Mouse (Mus musculus): ENCODE data around the gene N6amt1.

The N6amt1 gene

GRCm38 (mm10) chr16:87354075-87354583 is at the start of gene N6amt1:
TSS of gene N6amt1 (plus strand) at chr16:87354185.
- peak; percentile 92 to 95 for DNase-seq (ENCODE audit: low read depth in 2 of 2, low spot score in 2 of 2)

- no peak for DNase-seq (ENCODE audit: low read depth in 2 of 2, low spot score in 2 of 2)
These were observed 48.6 kb upstream of the N6amt1 start for GRCm38 (mm10) chr16:87305251-87306011.

- DNase-seq (ENCODE audit: low read depth in 2 of 2, low spot score in 2 of 2) = no peak
These were observed 46.8 kb upstream of the N6amt1 start for GRCm38 (mm10) chr16:87307109-87307735.

GRCm38 (mm10) chr16:87310659-87311058 is 43.3 kb upstream of the N6amt1 start:
- DNase-seq (ENCODE audit: low read depth in 2 of 2, low spot score in 2 of 2) = no peak

- DNase-seq (ENCODE audit: low read depth in 2 of 2, low spot score in 2 of 2) = no peak
These were observed 35.7 kb upstream of the N6amt1 start for GRCm38 (mm10) chr16:87318200-87318811.

- no peak for DNase-seq (ENCODE audit: low read depth in 2 of 2, low spot score in 2 of 2)
These were observed 35.0 kb upstream of the N6amt1 start for GRCm38 (mm10) chr16:87318998-87319397.

- no peak for DNase-seq (ENCODE audit: low read depth in 2 of 2, low spot score in 2 of 2)
These were observed 34.3 kb upstream of the N6amt1 start for GRCm38 (mm10) chr16:87319541-87320251.

- no peak for DNase-seq (ENCODE audit: low read depth in 2 of 2, low spot score in 2 of 2)
These were observed 33.8 kb upstream of the N6amt1 start for GRCm38 (mm10) chr16:87320252-87320555.

GRCm38 (mm10) chr16:87324571-87324970 is 29.4 kb upstream of the N6amt1 start:
- DNase-seq (ENCODE audit: low read depth in 2 of 2, low spot score in 2 of 2) = peak; percentile 2 to 11

- DNase-seq (ENCODE audit: low read depth in 2 of 2, low spot score in 2 of 2) = no peak
These were observed 24.0 kb upstream of the N6amt1 start for GRCm38 (mm10) chr16:87329986-87330385.

- DNase-seq (ENCODE audit: low read depth in 2 of 2, low spot score in 2 of 2) = no peak
These were observed 19.2 kb upstream of the N6amt1 start for GRCm38 (mm10) chr16:87334756-87335155.

GRCm38 (mm10) chr16:87341043-87341572 is 12.9 kb upstream of the N6amt1 start:
- no peak for DNase-seq (ENCODE audit: low read depth in 2 of 2, low spot score in 2 of 2)

GRCm38 (mm10) chr16:87348133-87348532 is 5.9 kb upstream of the N6amt1 start:
- no peak for DNase-seq (ENCODE audit: low read depth in 2 of 2, low spot score in 2 of 2)

- no peak for DNase-seq (ENCODE audit: low read depth in 2 of 2, low spot score in 2 of 2)
These were observed 2.4 kb upstream of the N6amt1 start for GRCm38 (mm10) chr16:87351386-87352105.

GRCm38 (mm10) chr16:87353605-87354004 is 380 bp upstream of the N6amt1 start:
- DNase-seq (ENCODE audit: low read depth in 2 of 2, low spot score in 2 of 2) = no peak

- no peak for DNase-seq (ENCODE audit: low read depth in 2 of 2, low spot score in 2 of 2)
These were observed 763 bp downstream of the N6amt1 start for GRCm38 (mm10) chr16:87354748-87355147.

- DNase-seq (ENCODE audit: low read depth in 2 of 2, low spot score in 2 of 2) = no peak
These were observed 6.1 kb downstream of the N6amt1 start for GRCm38 (mm10) chr16:87360096-87360495.

- no peak for DNase-seq (ENCODE audit: low read depth in 2 of 2, low spot score in 2 of 2)
These were observed 10.2 kb downstream of the N6amt1 start for GRCm38 (mm10) chr16:87364231-87364630.

- no peak for DNase-seq (ENCODE audit: low read depth in 2 of 2, low spot score in 2 of 2)
These were observed 12.1 kb downstream of the N6amt1 start for GRCm38 (mm10) chr16:87366035-87366434.

GRCm38 (mm10) chr16:87366445-87366844 is 12.5 kb downstream of the N6amt1 start:
- no peak for DNase-seq (ENCODE audit: low read depth in 2 of 2, low spot score in 2 of 2)

- no peak for DNase-seq (ENCODE audit: low read depth in 2 of 2, low spot score in 2 of 2)
These were observed 29.0 kb downstream of the N6amt1 start for GRCm38 (mm10) chr16:87382996-87383395.
